Mouse (Mus musculus) kidney, postnatal 25 days (tissue): ENCODE data around the gene Ankrd12.
"Not testable (repeated sequence)": the region's sequence is repeated elsewhere in the genome, so short reads cannot be mapped to it uniquely, and the experiment has no call there.

Source experiments
- DNase-seq, 2 experiments: peaks; one replicate each; pipeline ENCODE4 v3.0.0; 2021; ENCODE audit warnings: mixed read lengths in 2 of 2

Gene Ankrd12

GRCm38 (mm10) chr17:66077437-66077850 lies 555 bp upstream of the Ankrd12 start:
- no peak for DNase-seq

DNA sequence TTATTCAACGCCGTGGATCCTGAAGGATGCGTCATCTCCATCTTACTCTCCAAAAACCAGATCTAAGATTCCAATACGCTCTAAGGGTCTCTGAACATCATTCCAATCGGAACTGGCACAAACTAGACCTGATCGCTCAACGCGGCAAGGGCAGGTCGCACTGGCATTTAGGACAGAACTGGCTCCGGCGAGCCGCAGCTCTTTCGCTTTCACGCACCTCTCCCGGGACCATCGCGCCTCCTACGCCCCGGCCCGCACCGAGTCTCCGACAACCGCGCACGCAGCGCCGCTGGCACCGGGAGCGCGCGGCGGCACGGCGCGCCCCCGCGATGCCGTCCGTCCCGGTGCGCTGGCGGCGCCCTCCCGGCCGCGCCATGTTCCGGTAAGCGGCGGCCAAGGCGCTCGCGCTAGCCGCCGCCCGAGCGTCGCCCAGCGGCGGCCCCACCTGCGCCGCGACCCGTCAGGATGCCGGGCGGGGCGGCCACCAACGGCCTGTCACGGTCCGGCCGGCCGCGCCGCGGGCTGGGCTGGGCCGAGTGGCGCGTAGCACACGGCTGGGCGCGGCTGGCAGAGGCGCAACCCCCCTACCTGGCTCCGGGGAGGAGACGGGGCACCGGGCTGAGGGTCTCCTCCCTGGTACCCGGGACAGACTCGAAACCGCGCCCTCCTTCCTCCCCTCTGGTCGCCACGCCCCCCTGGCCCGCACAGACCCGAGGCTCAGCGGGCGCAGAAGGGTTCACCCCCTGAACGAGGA lies 538 bp downstream of the Ankrd12 start:
- DNase-seq = peak; percentile 23 to 67

DNA sequence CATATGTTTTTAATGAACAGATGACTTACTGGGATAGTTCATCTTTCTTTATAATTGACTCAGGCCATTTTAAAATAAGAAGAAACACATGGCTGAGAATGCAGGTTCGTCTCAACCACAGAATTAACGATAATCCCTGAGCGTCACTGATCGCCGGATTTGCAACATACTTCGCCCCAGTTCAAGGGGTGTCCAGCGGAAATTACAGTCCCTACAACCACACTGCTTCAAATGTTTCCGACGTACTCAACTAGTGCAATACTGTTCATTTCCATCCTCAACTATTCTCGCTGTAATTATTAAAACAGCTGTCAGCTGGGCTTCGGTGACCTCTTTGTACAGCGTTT lies 1.1 kb downstream of the Ankrd12 start:
- DNase-seq = no peak

GRCm38 (mm10) chr17:66073971-66074370 lies 2.9 kb downstream of the Ankrd12 start:
- DNase-seq = no peak

DNA sequence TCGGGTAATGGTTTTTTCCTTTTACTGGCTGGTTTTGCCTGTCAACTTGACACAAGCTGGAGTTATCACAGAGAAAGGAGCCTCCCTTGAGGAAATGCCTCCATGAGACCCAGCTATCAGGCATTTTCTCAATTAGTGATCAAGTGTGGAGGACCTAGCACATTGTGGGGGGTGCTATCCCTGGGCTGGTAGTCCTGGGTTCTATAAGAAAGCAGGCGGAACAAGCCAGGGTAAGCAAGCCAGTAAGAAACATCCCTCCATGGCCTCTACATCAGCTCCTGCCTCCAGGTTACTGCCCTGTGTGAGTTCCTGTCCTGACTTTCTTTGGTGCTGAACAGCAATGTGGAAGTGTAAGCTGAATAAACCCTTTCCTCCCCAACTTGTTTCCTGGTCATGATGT lies 7.9 kb downstream of the Ankrd12 start:
- not testable (repeated sequence) for DNase-seq

DNA sequence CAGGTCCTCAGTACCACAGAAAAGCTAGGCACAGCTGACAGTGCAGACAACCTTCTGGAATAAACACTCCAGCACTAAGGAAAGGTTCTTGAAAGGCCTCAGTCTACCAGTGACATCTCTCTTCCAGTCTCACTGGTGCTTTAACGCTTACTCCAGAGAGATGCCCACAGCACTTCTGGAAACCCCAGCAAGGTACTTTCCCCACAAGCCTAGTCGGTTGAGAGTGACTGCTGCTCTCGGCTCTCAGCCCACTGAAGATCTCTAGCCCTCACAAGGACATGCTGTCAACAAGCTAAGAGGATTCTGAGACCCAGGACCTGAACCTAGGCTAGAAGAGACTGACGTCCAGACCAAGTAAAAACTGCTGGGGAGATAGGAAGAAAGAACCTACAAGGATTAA lies 11.8 kb downstream of the Ankrd12 start:
- DNase-seq = no peak

DNA sequence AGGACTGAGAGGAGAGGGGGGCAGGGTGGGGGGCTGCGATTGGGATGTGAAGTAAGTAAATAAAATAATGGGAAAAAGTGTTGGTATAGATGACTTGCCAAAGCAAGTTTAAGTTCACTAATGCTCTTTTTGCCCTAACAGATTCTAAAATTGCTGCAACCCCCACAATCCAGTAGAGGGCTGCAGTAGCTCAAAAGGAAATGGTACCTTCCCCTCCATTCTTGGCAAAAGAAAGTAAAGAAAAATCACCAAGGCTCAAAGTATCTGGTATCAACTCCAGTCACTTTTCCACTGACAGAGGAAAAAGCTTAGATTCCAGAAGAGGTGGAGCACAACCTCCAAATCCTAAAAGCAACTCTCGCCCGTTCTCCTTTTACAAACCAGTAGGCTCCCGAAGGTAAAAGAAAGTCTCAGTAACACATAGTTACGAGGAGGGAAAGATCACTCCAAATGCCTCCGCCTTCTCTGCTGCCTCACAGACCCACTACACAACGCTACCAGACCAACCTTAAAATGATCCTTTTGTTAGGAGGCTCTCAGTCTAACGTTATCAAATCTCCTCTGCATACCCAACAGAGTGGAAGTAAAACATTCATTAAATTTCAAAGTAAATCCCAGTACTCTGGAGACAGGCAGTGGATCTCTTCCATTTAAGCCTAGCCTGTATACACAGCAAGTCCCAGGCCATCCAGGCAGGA lies 15.5 kb downstream of the Ankrd12 start:
- DNase-seq = no peak

- DNase-seq = no peak
These were observed 18.7 kb downstream of the Ankrd12 start for GRCm38 (mm10) chr17:66058160-66058559.

GRCm38 (mm10) chr17:66057145-66057544 lies 19.7 kb downstream of the Ankrd12 start:
- DNase-seq = no peak

- DNase-seq = no peak
These were observed 23.5 kb downstream of the Ankrd12 start for GRCm38 (mm10) chr17:66053349-66053748.

GRCm38 (mm10) chr17:66048795-66049194 lies 28.1 kb downstream of the Ankrd12 start:
- no peak for DNase-seq

GRCm38 (mm10) chr17:66048199-66048598 lies 28.7 kb downstream of the Ankrd12 start:
- peak; percentile 7 to 41 for DNase-seq

GRCm38 (mm10) chr17:66043679-66044078 lies 33.2 kb downstream of the Ankrd12 start:
- DNase-seq = not testable (repeated sequence)

- no peak for DNase-seq
These were observed 35.9 kb downstream of the Ankrd12 start for GRCm38 (mm10) chr17:66041020-66041419.

- DNase-seq = no peak
These were observed 43.6 kb downstream of the Ankrd12 start for GRCm38 (mm10) chr17:66033239-66033638.

DNA sequence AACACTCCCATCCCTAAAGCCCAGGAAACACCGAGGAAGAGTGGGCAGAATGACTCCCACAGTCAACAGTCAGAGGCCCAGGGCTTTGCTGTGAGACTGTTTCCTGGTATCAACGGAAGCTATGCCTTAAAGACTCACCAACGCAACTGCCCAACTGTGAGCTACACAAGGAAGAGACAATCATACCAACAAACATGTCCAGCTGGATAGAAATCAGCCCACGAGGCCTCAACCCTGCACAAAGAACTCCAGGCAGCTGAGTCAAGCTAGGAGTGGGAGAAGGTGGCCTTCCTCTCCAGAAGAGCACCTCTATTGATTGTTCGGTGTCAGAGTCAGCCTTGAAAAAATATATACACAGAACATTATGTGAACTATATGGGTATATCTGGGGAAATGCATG lies 44.9 kb downstream of the Ankrd12 start:
- no peak for DNase-seq

- DNase-seq = no peak
These were observed 52.7 kb downstream of the Ankrd12 start for GRCm38 (mm10) chr17:66024211-66024610.

DNA sequence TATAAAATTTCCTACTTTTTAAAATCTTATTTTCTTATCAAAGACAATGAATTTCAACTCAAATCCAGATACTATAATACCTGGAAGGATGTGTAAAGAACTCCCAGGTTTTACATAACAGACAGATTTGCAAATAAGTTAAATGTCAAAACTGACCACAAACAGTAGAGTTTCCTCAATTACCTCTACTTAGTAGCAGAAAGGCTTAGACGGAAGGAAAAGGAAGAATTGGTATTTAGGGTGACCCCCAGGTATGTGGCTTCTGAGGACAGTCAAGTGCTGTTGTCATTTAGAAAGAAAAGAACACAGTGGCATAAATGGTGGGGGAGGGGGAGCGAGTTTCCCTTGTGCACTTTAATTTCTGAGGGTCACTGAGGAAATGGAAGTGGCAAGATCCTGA lies 65.1 kb downstream of the Ankrd12 start:
- no peak for DNase-seq

DNA sequence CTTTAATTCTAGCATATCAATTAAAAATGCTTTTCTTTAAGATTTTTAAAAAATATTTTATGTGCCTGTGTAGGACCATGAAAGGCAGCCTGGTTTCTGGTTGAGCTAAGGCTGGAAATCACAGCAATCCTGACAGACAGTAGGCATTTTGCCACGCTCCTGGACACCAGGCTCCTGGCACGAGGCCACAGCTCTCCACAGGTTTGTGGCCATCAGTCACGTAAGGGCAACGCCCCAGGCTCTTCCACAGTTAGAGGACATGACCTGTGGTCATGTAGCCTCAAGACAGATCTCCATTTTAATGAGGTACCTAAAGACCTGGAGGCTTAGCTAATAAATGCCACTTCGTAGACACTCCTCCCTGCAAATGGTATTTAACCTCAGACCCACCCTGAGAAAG lies 69.0 kb downstream of the Ankrd12 start:
- peak; percentile 36 to 51 for DNase-seq

DNA sequence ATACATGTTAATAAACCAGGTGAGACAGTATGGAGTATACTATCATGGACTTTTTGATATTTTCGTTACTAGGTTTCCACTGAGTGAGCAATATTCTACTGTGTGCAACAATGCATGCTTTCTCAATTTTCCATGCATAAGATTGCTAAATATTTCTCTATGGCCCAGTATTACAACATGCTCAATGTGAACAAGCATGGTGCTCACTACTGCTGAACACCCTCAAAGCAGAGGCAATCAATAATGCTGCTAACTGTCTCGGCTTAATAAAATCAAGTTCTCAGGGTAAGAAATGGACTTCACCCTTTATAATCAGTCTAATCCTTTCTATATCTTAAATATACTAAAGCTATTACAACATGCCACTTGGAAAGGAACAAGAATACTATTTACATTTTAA lies 69.4 kb downstream of the Ankrd12 start:
- DNase-seq = no peak

GRCm38 (mm10) chr17:65988151-65988820 lies 88.6 kb downstream of the Ankrd12 start:
- DNase-seq = no peak

DNA sequence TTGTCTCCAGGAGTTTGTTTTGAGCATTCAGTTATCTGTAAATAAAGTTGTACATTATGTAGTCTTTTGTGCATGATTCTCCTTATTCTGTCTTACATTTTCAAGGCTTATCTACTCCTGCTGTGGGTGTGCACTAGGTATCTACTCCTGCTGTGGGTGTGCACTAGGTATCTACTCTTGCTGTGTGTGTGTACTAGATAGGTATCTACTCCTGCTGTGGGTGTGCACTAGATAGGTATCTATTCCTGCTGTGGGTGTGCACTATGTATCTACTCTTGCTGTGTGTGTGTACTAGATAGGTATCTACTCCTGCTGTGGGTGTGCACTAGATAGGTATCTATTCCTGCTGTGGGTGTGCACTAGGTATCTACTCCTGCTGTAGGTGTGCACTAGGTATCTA lies 100.2 kb downstream of the Ankrd12 start:
- DNase-seq = not testable (repeated sequence)

GRCm38 (mm10) chr17:65967751-65968150 lies 109.1 kb downstream of the Ankrd12 start:
- DNase-seq = no peak

DNA sequence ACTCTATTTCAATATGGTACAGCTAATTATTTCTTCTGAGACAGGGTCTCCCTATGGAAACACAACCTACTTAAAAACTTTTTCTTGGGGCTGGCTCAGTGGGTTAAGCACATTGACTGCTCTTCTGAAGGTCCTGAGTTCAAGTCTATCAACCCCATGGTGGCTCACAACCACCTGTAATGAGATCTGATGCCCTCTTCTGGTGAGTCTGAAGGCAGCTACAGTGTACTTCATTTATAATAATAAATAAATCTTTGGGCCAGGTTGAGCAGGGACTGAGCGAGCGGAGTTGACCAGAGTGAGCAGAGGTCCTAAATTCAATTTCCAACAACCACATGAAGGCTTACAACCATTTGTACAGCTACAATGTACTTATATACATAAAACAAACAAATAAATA lies 114.6 kb downstream of the Ankrd12 start:
- no peak for DNase-seq
